Mouse (Mus musculus) activated CD4-positive, CD25-positive, alpha-beta regulatory T cell, adult 9 weeks (primary cell): ENCODE results near the gene Brms1l. TPM values are rescaled to one million over a fixed set of nuclear protein-coding genes. Genes with fewer than 3 reads are reported as not detected.

ENCODE experiments used
- polyA plus RNA-seq: library from polyadenylated mRNA; unstranded; fragments of 100-300 nt; shearing (Covaris generic); gene quantifications from one replicate; pipeline ENCODE4 v1.2.1, GENCODE M21; 2017

The Brms1l gene
- 17.4 TPM for polyA plus RNA-seq

GRCm38 (mm10) chr12:55836199-55836951 lies at the start of gene Brms1l:
Brms1l (plus strand) TSS chr12:55836324.

GRCm38 (mm10) chr12:55820661-55821314 lies 15.3 kb upstream of the Brms1l start, which contains the start of gene Ralgapa1:
Ralgapa1 (minus strand) TSS chr12:55821167.

Other genes starting within 250 kb of the Brms1l start
- gene Insm2, start 236.9 kb upstream of the Brms1l start, polyA plus RNA-seq: not detected
- gene Ralgapa1, start 15.2 kb upstream of the Brms1l start, polyA plus RNA-seq: 13.8 TPM